Mouse (Mus musculus): ENCODE data around the gene Ndufa9.
A peak's percentile ranks its signal among the peaks of the same experiment; 100 is the strongest.

The Ndufa9 gene

GRCm38 (mm10) chr6:126848712-126849704, at the start of gene Ndufa9:
Ndufa9 (minus strand) TSS chr6:126849136.
- DNase-seq (ENCODE audit: low spot score in 2 of 2), result peak; percentile 89 to 90

- no peak for DNase-seq (ENCODE audit: low spot score in 2 of 2)
Measured at GRCm38 (mm10) chr6:126877118-126877517, 28.2 kb upstream of the Ndufa9 start.

- no peak for DNase-seq (ENCODE audit: low spot score in 2 of 2)
Measured at GRCm38 (mm10) chr6:126852881-126853280, 3.9 kb upstream of the Ndufa9 start, which contains the start of gene Akap3. Akap3 (plus strand) TSS chr6:126853098.

GRCm38 (mm10) chr6:126836628-126837027, 12.3 kb downstream of the Ndufa9 start:
- DNase-seq (ENCODE audit: low spot score in 2 of 2), result no peak

GRCm38 (mm10) chr6:126823087-126823486, 25.8 kb downstream of the Ndufa9 start:
- DNase-seq (ENCODE audit: low spot score in 2 of 2), result no peak

- DNase-seq (ENCODE audit: low spot score in 2 of 2), result no peak
Measured at GRCm38 (mm10) chr6:126816338-126816737, 32.6 kb downstream of the Ndufa9 start.

GRCm38 (mm10) chr6:126815206-126815750, 33.7 kb downstream of the Ndufa9 start:
- no peak for DNase-seq (ENCODE audit: low spot score in 2 of 2)

GRCm38 (mm10) chr6:126811481-126811880, 37.5 kb downstream of the Ndufa9 start:
- DNase-seq (ENCODE audit: low spot score in 2 of 2), result peak in 1 of 2 experiments; percentile 6

- no peak for DNase-seq (ENCODE audit: low spot score in 2 of 2)
Measured at GRCm38 (mm10) chr6:126808561-126808960, 40.4 kb downstream of the Ndufa9 start.

- no peak for DNase-seq (ENCODE audit: low spot score in 2 of 2)
Measured at GRCm38 (mm10) chr6:126808134-126808533, 40.8 kb downstream of the Ndufa9 start.

- no peak for DNase-seq (ENCODE audit: low spot score in 2 of 2)
Measured at GRCm38 (mm10) chr6:126806783-126807182, 42.2 kb downstream of the Ndufa9 start.

- no peak for DNase-seq (ENCODE audit: low spot score in 2 of 2)
Measured at GRCm38 (mm10) chr6:126802946-126803345, 46.0 kb downstream of the Ndufa9 start.

- DNase-seq (ENCODE audit: low spot score in 2 of 2), result no peak
Measured at GRCm38 (mm10) chr6:126794751-126795150, 54.2 kb downstream of the Ndufa9 start.

- DNase-seq (ENCODE audit: low spot score in 2 of 2), result no peak
Measured at GRCm38 (mm10) chr6:126793689-126794088, 55.2 kb downstream of the Ndufa9 start.

- DNase-seq (ENCODE audit: low spot score in 2 of 2), result no peak
Measured at GRCm38 (mm10) chr6:126791964-126792363, 57.0 kb downstream of the Ndufa9 start.

- no peak for DNase-seq (ENCODE audit: low spot score in 2 of 2)
Measured at GRCm38 (mm10) chr6:126791488-126791887, 57.4 kb downstream of the Ndufa9 start.

GRCm38 (mm10) chr6:126788863-126789262, 60.1 kb downstream of the Ndufa9 start:
- no peak for DNase-seq (ENCODE audit: low spot score in 2 of 2)

GRCm38 (mm10) chr6:126784206-126784605, 64.7 kb downstream of the Ndufa9 start:
- no peak for DNase-seq (ENCODE audit: low spot score in 2 of 2)

GRCm38 (mm10) chr6:126783651-126784066, 65.3 kb downstream of the Ndufa9 start:
- DNase-seq (ENCODE audit: low spot score in 2 of 2), result no peak

GRCm38 (mm10) chr6:126783056-126783455, 65.9 kb downstream of the Ndufa9 start:
- no peak for DNase-seq (ENCODE audit: low spot score in 2 of 2)

- DNase-seq (ENCODE audit: low spot score in 2 of 2), result no peak
Measured at GRCm38 (mm10) chr6:126777889-126778288, 71.0 kb downstream of the Ndufa9 start.

GRCm38 (mm10) chr6:126773873-126774272, 75.1 kb downstream of the Ndufa9 start:
- DNase-seq (ENCODE audit: low spot score in 2 of 2), result no peak

- DNase-seq (ENCODE audit: low spot score in 2 of 2), result no peak
Measured at GRCm38 (mm10) chr6:126772326-126772725, 76.6 kb downstream of the Ndufa9 start.
